Mouse (Mus musculus) embryonic stem cell, embryonic (primary cell): ENCODE results near the gene Pbld1.

Experiments
- CTCF ChIA-PET, 4 experiments: fragments of 300-600 bp in 2 of 4; fragments of 350-600 bp in 2 of 4; sonication (Branson Sonifier 250); formaldehyde crosslinking; loops; one replicate each; lab custom pipeline; 2022; ENCODE audit warnings: inconsistent platforms in 2 of 4; lab: Charles Lee
- POLR2A ChIA-PET, 4 experiments: fragments of 300-600 bp in 2 of 4; fragments of 350-600 bp in 2 of 4; sonication (Branson Sonifier 250); formaldehyde crosslinking; loops; one replicate each; lab custom pipeline; 2022; ENCODE audit warnings: antibody characterized with exemption in 4 of 4, inconsistent platforms in 1 of 4; lab: Charles Lee

Gene Pbld1

DNA sequence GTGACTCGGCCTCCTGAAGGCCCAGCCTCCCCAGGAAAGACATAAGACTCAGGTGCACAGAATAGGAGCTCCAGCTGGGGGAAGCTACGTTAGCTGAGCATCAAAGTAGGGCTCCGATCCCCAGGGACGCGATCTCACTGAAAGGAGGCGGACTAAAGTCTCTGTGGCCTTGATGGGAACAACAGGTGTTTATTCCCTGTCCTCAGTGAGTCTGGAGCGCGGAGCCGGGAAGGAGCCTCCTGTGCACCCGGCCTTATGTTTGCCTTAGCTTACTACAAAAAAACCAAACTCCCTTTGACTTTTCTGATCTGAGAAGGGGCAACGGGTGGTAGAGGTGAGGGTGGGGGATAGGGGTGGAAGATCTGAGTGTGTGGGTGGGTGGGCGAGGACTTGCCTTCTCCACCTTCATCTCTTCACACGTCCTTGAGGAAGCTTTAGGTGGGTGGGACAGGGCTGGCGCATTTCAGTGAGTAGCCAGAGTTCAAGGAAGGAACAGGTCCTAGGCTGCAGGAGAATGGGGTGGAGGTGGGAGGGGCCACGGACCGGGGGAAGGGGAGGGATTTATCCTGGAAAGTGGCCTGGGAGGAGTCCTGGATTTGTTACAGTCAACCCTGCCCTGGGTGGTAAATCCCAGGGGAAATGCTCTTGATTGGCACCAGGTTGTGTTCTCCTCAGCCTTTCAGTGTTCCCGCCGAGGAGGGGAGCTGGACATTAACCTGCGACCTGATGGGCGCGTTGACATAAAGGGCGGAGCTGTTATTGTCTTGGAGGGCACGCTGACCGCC, 2.8 kb upstream of the Pbld1 start:
- CTCF ChIA-PET, result interaction anchor here (0.5 to 2.4 kb wide), 16 partner anchors 9 to 326 kb away, joined by 3 to 10 read pairs (median 3); partner anchors contain the start of genes Hnrnph3 (in 1 of the 4), Pbld2 (in 1 of the 4) and Rufy2 (in 1 of the 4)
- POLR2A ChIA-PET, result interaction anchor here in 3 of 4 experiments (0.6 to 2.2 kb wide), 18 partner anchors 8 to 325 kb away, joined by 3 to 17 read pairs (median 3); partner anchors contain the start of genes Hnrnph3 (in 3 of the 3), Pbld2 (in 2 of the 3), Ccar1 (in 1 of the 3) and Dnajc12 (in 1 of the 3)

DNA sequence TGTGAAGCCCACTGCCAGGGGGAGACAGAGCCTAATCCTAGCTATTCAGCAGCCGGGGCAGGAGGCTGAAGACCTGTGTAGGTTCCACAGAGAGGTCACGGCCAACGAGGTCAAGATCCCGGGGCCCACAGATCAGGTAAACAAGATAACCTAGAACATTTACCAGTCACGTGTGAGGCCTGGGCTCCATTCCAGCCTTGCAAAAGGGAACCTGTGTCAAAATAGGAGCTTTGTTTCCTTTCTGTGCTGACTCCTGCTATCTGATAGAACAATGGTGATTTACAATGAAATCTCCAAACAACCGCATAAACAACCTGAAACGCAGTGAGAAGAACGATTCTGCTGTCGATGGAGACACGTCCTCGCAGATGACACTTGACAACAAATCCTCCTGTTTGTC, 444 bp downstream of the Pbld1 start:
- CTCF ChIA-PET, result interaction anchor here in 3 of 4 experiments (0.5 to 1.1 kb wide), 3 partner anchors 17 to 1452 kb away, joined by 3 read pairs; no protein-coding TSS in a partner anchor
- POLR2A ChIA-PET, result interaction anchor here in 3 of 4 experiments (0.5 to 1.9 kb wide), 11 partner anchors 11 to 369 kb away, joined by 3 to 12 read pairs (median 4); partner anchors contain the start of genes Hnrnph3 (in 2 of the 3) and Pbld2 (in 2 of the 3)

DNA sequence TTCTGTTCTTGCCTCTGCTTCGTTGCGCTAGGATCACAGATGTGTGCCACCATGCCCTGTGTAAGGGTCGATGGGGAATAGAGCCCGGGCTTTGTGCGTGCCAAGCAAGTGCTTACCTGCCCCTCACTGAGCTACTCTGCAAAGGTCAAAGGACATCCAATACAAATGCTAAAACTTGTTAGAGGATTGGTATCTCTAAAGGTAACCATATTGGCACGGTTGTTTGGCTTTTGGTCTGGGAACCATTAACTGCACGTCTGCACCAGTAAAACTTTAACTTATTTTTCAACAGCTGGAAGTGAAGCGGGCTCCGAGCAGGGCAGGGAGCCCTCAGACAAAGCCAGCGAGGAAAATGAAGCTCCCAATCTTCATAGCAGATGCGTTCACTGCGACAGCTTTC, 1.3 kb downstream of the Pbld1 start:
- POLR2A ChIA-PET, result interaction anchor here in 3 of 4 experiments (0.6 to 1.9 kb wide), 15 partner anchors 8 to 269 kb away, joined by 3 to 12 read pairs (median 4); partner anchors contain the start of gene Ccar1 (in 1 of the 3)
- CTCF ChIA-PET, result interaction anchor here in 2 of 4 experiments (1.1 to 1.5 kb wide), 3 partner anchors 24 to 248 kb away, joined by 3 to 7 read pairs (median 4); no protein-coding TSS in a partner anchor

DNA sequence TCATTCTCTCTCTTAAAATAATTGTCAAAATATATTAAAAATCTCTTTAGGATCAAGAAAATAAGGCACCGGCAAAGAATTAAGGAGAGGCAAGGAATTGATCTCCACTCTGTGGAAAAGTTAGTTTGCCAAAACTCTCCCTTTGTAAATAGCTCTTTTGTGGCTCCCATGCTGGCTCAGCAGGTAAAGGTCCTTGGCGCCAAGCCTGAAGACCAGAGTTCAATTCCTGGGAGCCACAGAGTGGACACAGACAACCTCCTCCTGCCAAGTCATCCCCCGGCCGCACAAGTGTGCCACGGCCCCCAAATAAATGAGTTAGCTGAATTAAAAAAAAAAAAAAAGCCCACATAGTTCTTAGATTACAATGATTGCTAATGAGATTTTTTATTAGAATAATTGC, 2.7 kb downstream of the Pbld1 start:
- CTCF ChIA-PET, result interaction anchor here in 3 of 4 experiments (0.5 to 1.5 kb wide), 7 partner anchors 12 to 860 kb away, joined by 3 to 7 read pairs (median 3); no protein-coding TSS in a partner anchor
- POLR2A ChIA-PET, result interaction anchor here in 2 of 4 experiments (0.8 to 1.8 kb wide), 12 partner anchors 9 to 121 kb away, joined by 3 to 12 read pairs (median 4); partner anchors contain the start of genes Hnrnph3 (in 1 of the 2) and Pbld2 (in 1 of the 2)

DNA sequence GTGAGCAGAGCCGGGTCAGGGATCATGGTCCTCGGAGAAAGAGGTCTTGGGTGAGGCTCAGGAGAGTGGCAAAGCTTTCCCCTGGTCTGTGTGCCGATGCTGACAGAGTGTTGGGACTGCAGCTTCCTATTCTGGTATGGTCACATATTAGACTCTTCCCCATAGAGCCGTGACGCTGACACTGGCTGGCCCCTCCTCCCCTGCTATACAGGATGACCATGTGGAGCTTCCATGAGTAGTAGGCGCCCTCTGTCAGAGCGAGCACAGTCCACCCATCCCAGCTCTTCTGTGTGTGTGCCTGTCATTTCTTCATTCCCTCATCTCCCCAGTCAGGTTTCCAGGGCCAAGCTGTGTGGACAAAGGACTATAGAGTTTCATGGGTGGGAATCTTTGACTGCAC, 3.4 kb downstream of the Pbld1 start:
- CTCF ChIA-PET, result interaction anchor here in 3 of 4 experiments (0.5 to 1.7 kb wide), 4 partner anchors 9 to 347 kb away, joined by 3 to 13 read pairs (median 4); no protein-coding TSS in a partner anchor

DNA sequence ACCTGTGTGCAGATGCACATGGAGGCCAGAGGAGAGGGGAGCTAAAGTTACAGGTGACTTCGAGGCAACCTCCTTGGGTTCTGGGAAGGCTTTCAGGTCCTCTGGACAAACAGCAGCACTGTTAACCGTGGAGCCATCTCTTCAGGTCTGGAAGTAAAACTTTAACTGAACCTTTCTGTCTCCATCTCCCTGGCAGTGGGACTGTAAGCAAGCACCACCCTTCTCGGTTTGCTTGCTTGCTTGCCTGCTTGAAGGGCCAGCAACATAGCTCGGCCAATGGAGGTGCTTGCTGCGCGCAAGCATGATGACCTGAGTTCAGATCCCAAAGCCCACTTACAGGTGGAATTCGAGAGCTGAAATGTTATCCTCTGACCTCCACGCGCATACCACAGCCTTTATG, 4.6 kb downstream of the Pbld1 start:
- ChIA-PET CTCF (interaction anchor here in 3 of 4 experiments (0.6 to 2.2 kb wide), 6 partner anchors 10 to 318 kb away, joined by 3 to 13 read pairs (median 4); partner anchors contain the start of gene Dnajc12 (in 1 of the 3)), POLR2A (interaction anchor here in 3 of 4 experiments (0.6 to 1.8 kb wide), 6 partner anchors 15 to 1469 kb away, joined by 3 to 6 read pairs (median 4); partner anchors contain the start of genes Hnrnph3 (in 1 of the 3) and Pbld2 (in 1 of the 3))

More for the DNA sequence above, 3.4 kb downstream of the Pbld1 start:
- POLR2A ChIA-PET, result interaction anchor here in 1 of 4 experiments (0.8 to 1.0 kb wide), 2 partner anchors 35 to 121 kb away, joined by 3 to 4 read pairs; no protein-coding TSS in a partner anchor

DNA sequence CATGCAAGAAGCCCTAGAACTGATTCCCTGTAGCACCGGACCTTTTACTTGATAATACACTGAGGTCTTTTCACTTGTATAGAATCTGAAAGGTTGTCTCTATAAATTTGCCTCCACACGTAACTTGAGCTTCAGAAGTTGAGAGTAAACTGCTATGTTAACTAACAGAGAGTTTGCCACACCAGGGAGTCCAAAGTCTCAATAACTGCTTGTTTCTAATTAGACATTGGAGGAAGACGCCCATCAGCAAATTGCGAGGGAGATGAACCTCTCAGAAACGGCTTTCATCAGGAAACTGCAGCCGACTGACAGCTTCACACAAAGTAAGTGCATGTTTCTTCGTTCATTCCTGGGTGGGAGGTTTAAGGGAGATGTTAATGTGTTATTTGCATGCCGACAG, 5.6 kb downstream of the Pbld1 start:
- POLR2A ChIA-PET, result interaction anchor here in 3 of 4 experiments (0.6 to 1.8 kb wide), 10 partner anchors 8 to 413 kb away, joined by 3 to 6 read pairs (median 4); partner anchors contain the start of genes Hnrnph3 (in 1 of the 3) and Pbld2 (in 1 of the 3)
- CTCF ChIA-PET, result interaction anchor here (0.5 to 2.2 kb wide), 25 partner anchors 9 to 317 kb away, joined by 3 to 12 read pairs (median 4); partner anchors contain the start of genes Pbld2 (in 2 of the 4), Dnajc12 (in 1 of the 4), Hnrnph3 (in 1 of the 4) and Rufy2 (in 1 of the 4)

DNA sequence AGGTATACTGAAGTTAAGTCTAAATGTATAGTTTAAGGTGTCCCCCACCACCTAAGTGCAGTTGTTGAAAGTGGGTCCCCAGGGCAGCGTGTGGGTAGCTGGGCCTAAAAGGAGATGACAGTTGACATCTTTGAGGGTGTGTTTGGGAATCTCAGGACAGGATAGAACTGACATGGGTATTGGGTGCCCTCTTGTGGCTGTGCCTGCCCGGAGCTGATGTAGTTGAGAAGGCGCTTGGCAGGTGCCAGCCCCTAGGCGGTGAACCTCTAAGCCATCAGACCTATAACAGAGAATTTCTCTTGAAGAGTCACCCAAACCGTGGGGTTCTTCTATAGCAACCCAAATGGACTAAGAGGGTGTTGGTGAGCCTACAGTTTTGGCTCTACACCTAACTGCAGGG, 6.0 kb downstream of the Pbld1 start:
- CTCF ChIA-PET, result interaction anchor here (0.5 to 2.2 kb wide), 36 partner anchors 9 to 426 kb away, joined by 3 to 12 read pairs (median 4); partner anchors contain the start of genes Pbld2 (in 2 of the 4), Dnajc12 (in 1 of the 4), Hnrnph3 (in 1 of the 4) and Rufy2 (in 1 of the 4)
- POLR2A ChIA-PET, result interaction anchor here in 3 of 4 experiments (0.8 to 1.8 kb wide), 10 partner anchors 8 to 300 kb away, joined by 3 to 6 read pairs (median 4); partner anchors contain the start of genes Hnrnph3 (in 1 of the 3) and Pbld2 (in 1 of the 3)

DNA sequence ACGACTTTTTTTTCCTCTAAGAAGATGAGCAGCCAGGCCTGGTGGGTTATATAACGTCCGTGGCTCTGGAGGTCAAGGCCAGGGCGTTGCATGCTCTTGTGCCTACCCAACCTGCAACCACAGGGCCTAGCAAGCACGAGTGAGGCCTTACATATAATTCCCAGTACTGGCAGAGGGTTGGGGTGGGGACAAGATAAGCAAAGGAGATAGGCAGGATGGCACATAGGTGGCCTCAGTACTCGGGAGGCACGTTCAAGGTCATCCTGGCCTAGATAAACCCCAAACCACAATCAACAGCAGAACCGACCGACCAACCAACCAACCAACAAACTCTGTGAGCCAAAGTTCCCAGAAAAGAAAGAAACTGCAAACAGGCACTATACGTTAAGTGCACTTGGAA, 26.3 kb downstream of the Pbld1 start:
- CTCF ChIA-PET, result no interaction called here
- POLR2A ChIA-PET, result no interaction called here

DNA sequence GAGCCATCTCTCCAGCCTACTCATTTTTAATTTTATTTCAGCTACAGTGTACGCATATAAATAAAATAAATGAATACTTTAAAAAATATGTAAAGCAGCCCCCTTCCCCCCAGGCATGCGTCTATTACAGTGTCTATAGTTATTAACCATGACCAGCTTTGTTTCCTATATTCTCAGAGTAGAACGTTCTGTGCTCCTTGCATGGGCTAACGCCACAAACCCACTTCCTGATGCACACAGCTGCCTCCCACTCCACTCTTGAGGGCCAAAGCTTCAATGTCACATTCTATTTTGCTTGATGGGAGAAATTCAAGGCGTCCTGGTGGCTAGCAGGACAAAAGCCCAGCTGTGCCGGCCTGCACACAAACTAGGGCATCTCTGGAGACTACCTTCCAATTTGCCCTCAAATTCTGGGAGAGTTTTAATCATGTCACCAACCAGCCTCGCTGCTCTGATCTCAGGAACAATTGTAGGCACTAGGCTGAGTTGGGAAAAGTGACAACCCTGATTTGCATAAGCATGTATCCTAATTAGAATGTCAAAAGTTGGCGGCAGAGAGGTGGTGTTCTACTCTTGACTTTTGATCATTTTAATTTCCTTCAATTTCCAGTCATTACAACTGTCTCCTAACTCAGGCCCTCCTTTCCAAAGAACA, 29.3 kb downstream of the Pbld1 start:
- ChIA-PET CTCF (interaction anchor here (0.5 to 1.6 kb wide), 8 partner anchors 11 to 288 kb away, joined by 3 to 7 read pairs (median 4); partner anchors contain the start of gene Atoh7 (in 1 of the 4)), POLR2A (interaction anchor here in 3 of 4 experiments (0.6 to 1.5 kb wide), 6 partner anchors 9 to 580 kb away, joined by 3 to 10 read pairs (median 4); partner anchors contain the start of gene Atoh7 (in 1 of the 3))

DNA sequence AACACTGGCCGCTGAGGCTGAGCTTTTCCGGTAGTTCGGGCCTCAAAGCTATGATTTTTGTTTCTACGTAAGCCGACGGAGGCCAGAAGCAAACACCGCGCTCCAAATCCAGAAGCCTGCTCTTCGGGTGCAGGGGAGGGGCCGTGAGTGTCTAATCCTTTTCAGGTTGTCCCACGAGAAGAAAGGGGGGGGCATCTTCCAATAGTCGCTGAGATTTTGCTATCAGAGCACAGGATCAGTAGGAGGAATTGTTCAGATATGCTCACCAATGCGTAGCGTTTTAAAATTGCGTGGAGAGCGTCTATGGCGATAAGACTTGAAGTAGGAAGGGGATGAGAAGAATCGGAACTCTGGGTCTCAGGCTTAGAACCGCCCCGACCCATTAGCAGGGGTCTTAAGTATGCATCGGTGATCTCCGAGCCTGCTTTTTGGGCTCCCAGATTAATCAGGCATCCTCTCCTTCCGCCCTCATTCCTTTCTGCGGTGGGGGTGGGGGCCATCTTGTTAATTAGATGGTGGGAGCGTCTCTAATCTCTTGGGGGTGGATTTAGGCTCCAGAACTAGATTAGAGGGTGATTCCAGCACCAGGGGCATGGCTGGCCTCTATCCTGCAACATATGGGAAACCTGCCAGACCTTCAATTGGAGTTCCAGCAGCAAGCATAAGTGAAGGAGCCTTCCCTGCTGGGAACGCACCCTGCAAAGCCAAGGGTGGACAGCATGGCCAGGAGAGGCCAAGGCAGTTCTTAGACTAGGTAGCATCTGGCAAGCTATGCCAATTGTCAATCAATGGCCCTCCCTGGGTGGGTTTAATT, 30.0 kb downstream of the Pbld1 start:
- CTCF ChIA-PET, result interaction anchor here (0.5 to 1.6 kb wide), 7 partner anchors 10 to 293 kb away, joined by 3 to 7 read pairs (median 4); partner anchors contain the start of genes Atoh7 (in 1 of the 4) and Dnajc12 (in 1 of the 4)
- POLR2A ChIA-PET, result interaction anchor here in 3 of 4 experiments (0.6 to 1.5 kb wide), 7 partner anchors 9 to 581 kb away, joined by 3 to 10 read pairs (median 3); partner anchors contain the start of gene Atoh7 (in 2 of the 3)

DNA sequence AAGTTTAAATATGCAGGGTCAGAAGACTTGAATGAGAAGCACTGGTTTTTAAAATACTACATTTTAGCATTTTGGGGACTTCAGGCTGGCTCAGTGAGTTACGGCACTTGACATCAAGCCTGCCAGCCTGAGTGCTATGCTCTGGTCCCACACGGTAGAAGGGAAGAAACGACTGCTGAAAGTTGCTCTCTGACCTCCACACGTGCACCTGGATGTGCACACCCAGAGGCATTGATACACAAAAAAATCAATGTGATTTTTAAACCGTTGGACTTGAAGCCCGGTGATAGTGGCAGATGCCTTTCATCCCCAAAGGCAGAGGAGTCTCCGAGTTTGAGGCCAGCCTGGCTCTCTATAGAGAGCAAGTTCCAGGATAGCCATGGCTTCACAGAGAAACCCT, 32.0 kb downstream of the Pbld1 start:
- ChIA-PET POLR2A (no interaction called here), CTCF (no interaction called here)

DNA sequence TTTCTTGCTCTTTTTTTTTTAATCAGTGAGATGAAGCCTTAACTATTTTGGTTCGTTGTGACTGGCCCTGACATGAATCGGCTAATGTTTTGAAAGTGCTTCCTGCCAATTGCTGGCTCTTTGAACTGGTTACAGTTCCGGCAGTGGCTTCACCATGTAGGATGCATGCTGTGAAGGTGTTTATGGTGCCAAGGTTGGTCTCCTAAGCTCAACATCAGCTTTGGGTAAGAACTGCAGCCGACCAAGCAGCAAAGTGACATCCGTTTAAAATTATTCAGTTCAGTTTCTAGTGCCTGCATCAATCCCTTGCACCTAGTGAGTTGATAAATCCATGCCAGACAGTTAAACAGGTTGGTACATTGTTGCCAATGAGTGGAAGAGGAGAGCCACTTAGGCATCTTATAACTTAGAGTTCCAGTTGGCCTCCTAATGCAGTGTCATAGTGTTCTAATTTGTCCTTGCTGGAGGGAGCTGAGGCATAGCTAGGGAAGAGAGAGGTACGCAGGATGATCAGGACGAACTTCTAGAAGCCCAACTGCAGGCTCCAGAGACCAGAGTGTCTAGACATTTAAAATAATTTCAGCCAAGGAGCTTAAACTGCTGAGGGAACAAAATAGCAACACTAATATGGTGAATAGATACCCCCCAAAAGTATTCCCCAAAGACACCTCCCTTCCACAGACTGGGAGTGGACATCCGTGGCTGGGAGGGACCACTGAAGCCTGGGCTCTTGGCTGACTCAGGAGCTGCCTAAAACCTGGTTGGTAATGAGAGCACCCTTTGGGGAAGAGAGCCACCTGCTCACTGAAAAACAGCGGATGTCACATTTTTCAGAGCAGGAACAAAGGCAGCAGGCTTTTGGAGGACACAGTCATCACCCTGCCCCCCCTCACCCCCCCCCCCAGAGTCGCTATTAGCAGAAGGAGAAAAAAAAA, 32.9 kb downstream of the Pbld1 start:
- ChIA-PET POLR2A (interaction anchor here in 2 of 4 experiments (0.5 to 1.0 kb wide), 5 partner anchors 33 to 300 kb away, joined by 3 to 6 read pairs (median 3); partner anchors contain the start of genes Hnrnph3 (in 1 of the 2) and Pbld2 (in 1 of the 2)), CTCF (interaction anchor here in 1 of 4 experiments (0.7 kb wide), 1 partner anchor 32 kb away, joined by 6 read pairs; no protein-coding TSS in a partner anchor)

DNA sequence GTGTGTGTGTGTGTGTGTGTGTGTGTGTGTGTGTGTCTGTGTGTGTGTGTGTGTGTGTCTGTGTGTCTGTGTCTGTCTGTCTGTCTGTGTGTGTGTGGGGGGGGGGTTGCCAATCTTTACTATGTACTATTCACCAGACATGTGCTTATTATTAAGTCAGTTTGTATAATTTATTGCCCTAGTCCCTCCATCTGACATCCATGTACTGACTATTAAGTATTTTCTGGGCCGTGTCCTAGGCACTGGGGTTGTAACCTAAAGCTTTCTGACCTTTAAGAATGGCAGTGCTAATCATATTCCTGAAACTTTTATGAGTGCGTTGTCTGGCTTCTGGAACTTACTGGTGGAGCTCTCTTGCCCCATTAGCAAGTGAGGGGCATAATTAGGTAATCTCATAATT, 36.8 kb downstream of the Pbld1 start:
- ChIA-PET CTCF (interaction anchor here in 1 of 4 experiments (0.7 kb wide), 1 partner anchor 281 kb away, joined by 3 read pairs; no protein-coding TSS in a partner anchor), POLR2A (interaction anchor here in 2 of 4 experiments (0.5 kb wide), 3 partner anchors 73 to 249 kb away, joined by 3 to 4 read pairs (median 3); no protein-coding TSS in a partner anchor)

DNA sequence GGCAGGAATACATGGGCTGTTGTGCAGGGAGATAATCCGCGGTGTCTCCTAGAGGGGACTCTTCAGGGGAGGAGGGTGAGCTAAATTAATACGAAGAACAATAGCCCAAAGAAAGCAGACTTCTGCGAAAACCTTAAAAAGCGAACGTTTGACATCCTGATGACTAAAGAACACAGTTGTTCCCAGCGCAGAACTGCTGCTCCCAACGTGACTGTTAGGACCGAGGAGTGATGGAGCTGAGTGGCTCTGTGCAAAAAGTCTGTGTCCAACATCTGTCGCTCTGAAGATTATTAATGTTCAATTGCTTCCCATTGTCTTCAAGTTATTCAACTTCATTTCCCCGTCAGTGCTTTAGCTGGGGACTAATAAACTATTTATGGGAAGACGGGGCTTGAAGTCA, 38.2 kb downstream of the Pbld1 start:
- CTCF ChIA-PET, result interaction anchor here in 1 of 4 experiments (1.3 kb wide), 1 partner anchor 211 kb away, joined by 3 read pairs; no protein-coding TSS in a partner anchor
- POLR2A ChIA-PET, result interaction anchor here in 2 of 4 experiments (1.1 to 2.4 kb wide), 3 partner anchors 9 to 85 kb away, joined by 3 to 10 read pairs (median 3); no protein-coding TSS in a partner anchor
